Mouse (Mus musculus) heart, embryonic 16.5 days (tissue): ENCODE measurements around the gene Fam189b. TPM values are rescaled to one million over a fixed set of nuclear protein-coding genes. Genes with fewer than 3 reads are reported as not detected.

ENCODE experiments used
- ATAC-seq: fragments of 200-750 bp; cut with Nextera tagmentation; replicated peaks from 2 replicates; pipeline ENCODE4 v1.8.0; 2017; ENCODE audit warnings: moderate number of reproducible peaks; ENCODE audit not compliant: insufficient read depth, low FRiP score; ENCODE audit errors: extremely low read depth
- H3K27ac ChIP-seq: fragments of 300-500 bp; sonication (generic); 2 replicates; pipeline ENCODE4 v1.5.1; 2014; ENCODE audit warnings: mild to moderate bottlenecking, low read length, control low read depth, moderate library complexity
- H3K27me3 ChIP-seq: fragments of 300-500 bp; sonication (generic); 2 replicates; pipeline ENCODE4 v1.6.1; 2014; ENCODE audit warnings: low read length, mixed read lengths; ENCODE audit not compliant: control insufficient read depth, insufficient read depth
- H3K36me3 ChIP-seq: fragments of 300-500 bp; sonication (generic); 2 replicates; pipeline ENCODE4 v1.6.1; 2014; ENCODE audit not compliant: control insufficient read depth, insufficient read depth
- H3K4me1 ChIP-seq: fragments of 300-500 bp; sonication (generic); 2 replicates; pipeline ENCODE4 v1.6.1; 2014; ENCODE audit warnings: low read length, mixed read lengths; ENCODE audit not compliant: control insufficient read depth, insufficient read depth
- H3K4me2 ChIP-seq: fragments of 300-500 bp; sonication (generic); 2 replicates; pipeline ENCODE4 v1.6.1; 2014; ENCODE audit warnings: low read depth, mild to moderate bottlenecking, control low read depth, low read length
- H3K4me3 ChIP-seq: fragments of 300-500 bp; sonication (generic); 2 replicates; pipeline ENCODE4 v1.5.1; 2014; ENCODE audit warnings: mild to moderate bottlenecking, control low read depth, low read length
- H3K9ac ChIP-seq: fragments of 300-500 bp; sonication (generic); 2 replicates; pipeline ENCODE4 v1.6.1; 2014; ENCODE audit warnings: low read length, control low read depth
- H3K9me3 ChIP-seq: fragments of 300-500 bp; sonication (generic); replicated peaks from 2 replicates; pipeline ENCODE4 v1.6.1; 2016; ENCODE audit warnings: low read length; ENCODE audit not compliant: control insufficient read depth
- WGBS: fragments of 180-500 bp; shearing (Covaris S2); extraction: QIAGEN DNeasy Blood & Tissue Kit; methylation state at CpG from one replicate; pipeline ENCODE4 v1.1.7; 2014; 5-methylcytosine and 5-hydroxymethylcytosine counted together
- polyA plus RNA-seq: library from polyadenylated mRNA; unstranded; fragments of >200 nt; fragmentation: Nextera tagmentation; extraction: Ambion mirVana; gene quantifications from 2 replicates; pipeline ENCODE4 v1.2.1, GENCODE M21; 2015

Fam189b gene
- polyA plus RNA-seq, 1 experiment from 2014 or later, result 17.7 TPM

- Histone ChIP-seq H3K27me3 (no peaks in the 10 kb centered on the region), H3K9me3 (no peaks in the 10 kb centered on the region), H3K4me1 (peaks cover 14% of the 10 kb centered on the region), H3K27ac (peak overlapping the region; percentile 73; the same call in 1 of the 2 replicates), H3K4me3 (peak overlapping the region; percentile 82), H3K9ac (peak overlapping the region; percentile 85), H3K36me3 (peaks cover 55% of the 10 kb centered on the region), H3K4me2 (peak overlapping the region; percentile 61)
- no peak for ATAC-seq
- WGBS, result 7% methylated on average over 6 of the region's 6 CpGs
Observed at GRCm38 (mm10) chr3:89178107-89178385, 4.9 kb upstream of the Fam189b start.

- Histone ChIP-seq H3K4me3 (no peak overlapping the region), H3K27ac (no peak overlapping the region), H3K27me3 (no peaks in the 10 kb centered on the region), H3K36me3 (peaks cover 46% of the 10 kb centered on the region), H3K9me3 (no peaks in the 10 kb centered on the region), H3K9ac (0 out of 2 replicates have a peak overlapping the region, but pooled peaks have one; percentile 26), H3K4me1 (peaks cover 22% of the 10 kb centered on the region), H3K4me2 (no peak overlapping the region)
- no peak for ATAC-seq
- 83% methylated on average over 11 of the region's 11 CpGs for WGBS
Observed at GRCm38 (mm10) chr3:89179056-89179455, 3.9 kb upstream of the Fam189b start.

- no peak overlapping the region for H3K9ac ChIP-seq
- no peak for ATAC-seq
- peak overlapping the region; percentile 20; the same call in 1 of the 2 replicates for H3K27ac ChIP-seq
- H3K4me1 ChIP-seq, result peaks cover 25% of the 10 kb centered on the region
- H3K4me2 ChIP-seq, result no peak overlapping the region
- H3K4me3 ChIP-seq, result no peak overlapping the region
- H3K9me3 ChIP-seq, result no peaks in the 10 kb centered on the region
- WGBS, result 89% methylated on average over 27 of the region's 27 CpGs
- H3K27me3 ChIP-seq, result no peaks in the 10 kb centered on the region
- peaks cover 27% of the 10 kb centered on the region; the same call in 1 of the 2 replicates for H3K36me3 ChIP-seq
Observed at GRCm38 (mm10) chr3:89181749-89182500, 1.0 kb upstream of the Fam189b start.

- Histone ChIP-seq H3K4me2 (peak overlapping the region; percentile 99), H3K4me1 (peaks cover 25% of the 10 kb centered on the region), H3K27me3 (no peaks in the 10 kb centered on the region), H3K27ac (peak overlapping the region; percentile 20; the same call in 1 of the 2 replicates), H3K36me3 (peaks cover 27% of the 10 kb centered on the region; the same call in 1 of the 2 replicates), H3K9ac (no peak overlapping the region), H3K4me3 (peak overlapping the region; percentile 85), H3K9me3 (no peaks in the 10 kb centered on the region)
- ATAC-seq, result no peak
- 38% methylated on average over 7 of the region's 7 CpGs for WGBS
Observed at GRCm38 (mm10) chr3:89182531-89183057, 349 bp upstream of the Fam189b start.

- no peaks in the 10 kb centered on the region for H3K9me3 ChIP-seq
- WGBS, result 81% methylated on average over 6 of the region's 6 CpGs
- ATAC-seq, result no peak
- peak overlapping the region; percentile 99 for H3K4me2 ChIP-seq
- peak overlapping the region; percentile 90 for H3K9ac ChIP-seq
- H3K27ac ChIP-seq, result no peak overlapping the region
- H3K4me3 ChIP-seq, result peak overlapping the region; percentile 85
- no peaks in the 10 kb centered on the region for H3K27me3 ChIP-seq
- peaks cover 27% of the 10 kb centered on the region; the same call in 1 of the 2 replicates for H3K36me3 ChIP-seq
- peaks cover 16% of the 10 kb centered on the region for H3K4me1 ChIP-seq
Observed at GRCm38 (mm10) chr3:89183959-89184315, 994 bp downstream of the Fam189b start.

GRCm38 (mm10) chr3:89187197-89187596 lies 4.3 kb downstream of the Fam189b start:
- H3K4me2 ChIP-seq, result peak overlapping the region; percentile 25; the same call in 1 of the 2 replicates
- H3K27me3 ChIP-seq, result no peaks in the 10 kb centered on the region
- H3K4me3 ChIP-seq, result peak overlapping the region; percentile 4; the same call in 1 of the 2 replicates
- ATAC-seq, result no peak
- WGBS, result 44% methylated on average over 23 of the region's 23 CpGs
- H3K4me1 ChIP-seq, result peaks cover 16% of the 10 kb centered on the region
- 0 out of 2 replicates have a peak, but pooled peaks cover 2% of the 10 kb centered on the region for H3K36me3 ChIP-seq
- no peaks in the 10 kb centered on the region for H3K9me3 ChIP-seq
- H3K27ac ChIP-seq, result no peak overlapping the region
- H3K9ac ChIP-seq, result 0 out of 2 replicates have a peak overlapping the region, but pooled peaks have one; percentile 37

GRCm38 (mm10) chr3:89187690-89188477 lies 4.9 kb downstream of the Fam189b start:
- peak overlapping the region; percentile 25 for H3K4me2 ChIP-seq
- ATAC-seq, result no peak

GRCm38 (mm10) chr3:89188478-89188875 lies 5.5 kb downstream of the Fam189b start:
- Histone ChIP-seq H3K4me3 (peak overlapping the region; percentile 14; the same call in 1 of the 2 replicates), H3K27me3 (no peaks in the 10 kb centered on the region), H3K4me1 (peaks cover 9% of the 10 kb centered on the region), H3K36me3 (no peaks in the 10 kb centered on the region), H3K9ac (no peak overlapping the region), H3K4me2 (no peak overlapping the region; the same call in 1 of the 2 replicates), H3K27ac (peak overlapping the region; percentile 34; the same call in 1 of the 2 replicates), H3K9me3 (no peaks in the 10 kb centered on the region)
- 60% methylated on average over 12 of the region's 12 CpGs for WGBS
- ATAC-seq, result 0 out of 2 replicates have a peak, but pooled peaks have one; percentile 9

More at GRCm38 (mm10) chr3:89187690-89188477, 4.9 kb downstream of the Fam189b start:
- Histone ChIP-seq H3K27me3 (no peaks in the 10 kb centered on the region), H3K9ac (0 out of 2 replicates have a peak overlapping the region, but pooled peaks have one; percentile 37), H3K4me1 (peaks cover 11% of the 10 kb centered on the region), H3K4me3 (peak overlapping the region; percentile 14; the same call in 1 of the 2 replicates), H3K9me3 (no peaks in the 10 kb centered on the region), H3K27ac (peak overlapping the region; percentile 34; the same call in 1 of the 2 replicates), H3K36me3 (no peaks in the 10 kb centered on the region)
- WGBS, result 77% methylated on average over 18 of the region's 18 CpGs
